Mouse (Mus musculus): ENCODE measurements around the gene Mettl6.

DNA sequence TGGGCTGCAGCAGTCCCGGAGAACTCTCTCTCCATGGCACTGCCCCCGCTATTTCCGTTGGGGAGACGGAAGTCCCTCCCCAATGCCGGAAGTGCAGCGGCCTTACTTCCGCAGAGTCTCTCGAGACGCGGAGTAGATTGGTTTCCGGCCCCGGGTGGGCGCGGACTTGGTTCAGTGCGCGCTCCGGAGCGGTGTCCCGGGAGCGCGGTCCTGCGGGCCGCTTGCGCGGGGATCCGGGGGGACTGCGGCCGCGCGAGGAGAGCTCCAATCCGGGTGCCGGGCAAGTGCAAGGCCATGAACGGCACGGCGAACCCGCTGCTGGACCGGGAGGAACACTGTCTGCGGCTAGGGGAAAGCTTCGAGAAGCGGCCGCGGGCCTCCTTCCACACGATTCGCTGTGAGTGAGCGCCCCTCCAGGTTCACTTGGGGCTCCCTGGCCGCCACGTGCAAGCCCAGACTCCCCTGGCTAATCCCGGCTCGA, at the start of gene Mettl6:
- TF ChIP-seq CTCF (IDR thresholded peaks at IDR 0.05; ENCODE audit: extremely low read depth, insufficient read length, insufficient replicate concordance, low read depth, low read length): no peak
- TF ChIP-seq POLR2A (IDR thresholded peaks at IDR 0.05; ENCODE audit: low read depth, low read length): peak; percentile 48; the same call in 1 of the 2 replicates
